Mouse (Mus musculus): Measurements from ENCODE around the gene Meis1.

DNA sequence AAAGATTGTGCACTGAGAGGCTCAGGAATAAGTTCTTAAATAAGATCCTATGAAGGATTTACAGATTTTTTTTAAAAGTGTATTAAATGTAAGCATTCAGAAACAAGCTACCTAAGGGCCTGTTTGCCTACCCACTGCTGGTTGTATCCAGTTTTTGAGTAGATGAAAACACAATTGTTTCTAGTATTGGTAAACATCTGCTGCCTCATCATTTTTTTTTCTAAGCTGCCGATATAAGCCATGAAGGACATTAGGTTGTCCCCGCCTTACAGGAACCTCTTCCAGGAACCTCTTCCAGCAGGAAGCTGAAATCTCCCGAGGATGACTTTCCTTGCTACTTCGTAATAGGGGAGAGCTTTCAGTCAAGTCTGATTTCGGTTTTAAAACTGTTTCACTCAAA, 11.7 kb downstream of the Meis1 start:
- TF ChIP-seq CTCF (IDR thresholded peaks at IDR 0.05; ENCODE audit: borderline replicate concordance, extremely low read depth, insufficient read depth, insufficient read length) (no peak), POLR2A (IDR thresholded peaks at IDR 0.05; ENCODE audit: borderline replicate concordance, extremely low read depth, insufficient read depth, insufficient read length, poor library complexity, severe bottlenecking) (no peak)
